Mouse (Mus musculus) right cerebral cortex, postnatal 14 days (tissue): ENCODE results near the gene Ldlrap1.

Experiments
- DNase-seq: peaks from one replicate; pipeline ENCODE4 v3.0.0; 2022

Ldlrap1 gene

GRCm38 (mm10) chr4:134775234-134775944, 7.6 kb upstream of the Ldlrap1 start:
- no peak for DNase-seq

- DNase-seq, result no peak
Measured at GRCm38 (mm10) chr4:134774126-134774525, 6.3 kb upstream of the Ldlrap1 start.

GRCm38 (mm10) chr4:134772805-134773674, 5.2 kb upstream of the Ldlrap1 start:
- DNase-seq, result no peak

GRCm38 (mm10) chr4:134769891-134770290, 2.1 kb upstream of the Ldlrap1 start:
- DNase-seq, result no peak

GRCm38 (mm10) chr4:134769081-134769811, 1.4 kb upstream of the Ldlrap1 start:
- no peak for DNase-seq

- no peak for DNase-seq
Measured at GRCm38 (mm10) chr4:134768226-134768888, 533 bp upstream of the Ldlrap1 start.

GRCm38 (mm10) chr4:134766904-134767425, 859 bp downstream of the Ldlrap1 start:
- DNase-seq, result no peak

- DNase-seq, result no peak
Measured at GRCm38 (mm10) chr4:134766277-134766676, 1.5 kb downstream of the Ldlrap1 start.

GRCm38 (mm10) chr4:134764333-134764732, 3.5 kb downstream of the Ldlrap1 start:
- DNase-seq, result no peak

GRCm38 (mm10) chr4:134762360-134762759, 5.5 kb downstream of the Ldlrap1 start:
- no peak for DNase-seq

- no peak for DNase-seq
Measured at GRCm38 (mm10) chr4:134760793-134761201, 7.0 kb downstream of the Ldlrap1 start.

GRCm38 (mm10) chr4:134760281-134760680, 7.5 kb downstream of the Ldlrap1 start:
- no peak for DNase-seq

- DNase-seq, result no peak
Measured at GRCm38 (mm10) chr4:134759564-134759963, 8.3 kb downstream of the Ldlrap1 start.

- DNase-seq, result no peak
Measured at GRCm38 (mm10) chr4:134758922-134759321, 8.9 kb downstream of the Ldlrap1 start.

- no peak for DNase-seq
Measured at GRCm38 (mm10) chr4:134758367-134758766, 9.5 kb downstream of the Ldlrap1 start.

- no peak for DNase-seq
Measured at GRCm38 (mm10) chr4:134756953-134757352, 10.9 kb downstream of the Ldlrap1 start.

GRCm38 (mm10) chr4:134754941-134755340, 12.9 kb downstream of the Ldlrap1 start:
- DNase-seq, result no peak

GRCm38 (mm10) chr4:134754371-134754770, 13.5 kb downstream of the Ldlrap1 start:
- no peak for DNase-seq

- DNase-seq, result no peak
Measured at GRCm38 (mm10) chr4:134753516-134754261, 14.1 kb downstream of the Ldlrap1 start.

- DNase-seq, result no peak
Measured at GRCm38 (mm10) chr4:134752911-134753426, 14.9 kb downstream of the Ldlrap1 start.

GRCm38 (mm10) chr4:134751682-134752380, 16.0 kb downstream of the Ldlrap1 start:
- no peak for DNase-seq
